Mouse (Mus musculus) olfactory bulb, adult 2 months (tissue): ENCODE data around the gene Ric8a. TPM values are rescaled to one million over a fixed set of nuclear protein-coding genes. Genes with fewer than 3 reads are reported as not detected.

Experiments used
- H3K27ac ChIP-seq: fragments of 200-500 bp; 2 replicates; pipeline ENCODE4 v1.5.1; 2012; ENCODE audit warnings: low read depth, low read length; ENCODE audit not compliant: insufficient read depth
- H3K4me1 ChIP-seq: fragments of 200-500 bp; 2 replicates; pipeline ENCODE4 v1.6.1; 2012; ENCODE audit warnings: low read length; ENCODE audit not compliant: control insufficient read depth, insufficient read depth
- H3K4me3 ChIP-seq: fragments of 200-500 bp; 2 replicates; pipeline ENCODE4 v1.5.1; 2012; ENCODE audit warnings: mild to moderate bottlenecking, low read depth, low read length, moderate library complexity; ENCODE audit not compliant: insufficient read depth
- CTCF ChIP-seq: fragments of 200-500 bp; IDR thresholded peaks from 2 replicates; pipeline ENCODE4 v1.5.1; 2012; ENCODE audit warnings: low read depth, mild to moderate bottlenecking, low read length, moderate library complexity; ENCODE audit not compliant: insufficient read depth
- POLR2A ChIP-seq: fragments of 200-500 bp; IDR thresholded peaks from 2 replicates; pipeline ENCODE4 v1.6.1; 2012; ENCODE audit warnings: mild to moderate bottlenecking, low read depth, low read length, moderate library complexity; ENCODE audit not compliant: insufficient read depth
- WGBS: fragments of 180-500 bp; shearing (Covaris S2); methylation state at CpG from one replicate; pipeline ENCODE4 v1.1.7; 2018; 5-methylcytosine and 5-hydroxymethylcytosine counted together
- polyA plus RNA-seq: library from polyadenylated mRNA; stranded (reverse); fragments of >200 nt; gene quantifications from 2 replicates; pipeline ENCODE4 v1.2.4, GENCODE M21; 2012; ENCODE audit warnings: low replicate concordance; ENCODE audit not compliant: missing spikeins, insufficient read depth, insufficient read length

The Ric8a gene
- polyA plus RNA-seq, 1 experiment, result not detected

DNA sequence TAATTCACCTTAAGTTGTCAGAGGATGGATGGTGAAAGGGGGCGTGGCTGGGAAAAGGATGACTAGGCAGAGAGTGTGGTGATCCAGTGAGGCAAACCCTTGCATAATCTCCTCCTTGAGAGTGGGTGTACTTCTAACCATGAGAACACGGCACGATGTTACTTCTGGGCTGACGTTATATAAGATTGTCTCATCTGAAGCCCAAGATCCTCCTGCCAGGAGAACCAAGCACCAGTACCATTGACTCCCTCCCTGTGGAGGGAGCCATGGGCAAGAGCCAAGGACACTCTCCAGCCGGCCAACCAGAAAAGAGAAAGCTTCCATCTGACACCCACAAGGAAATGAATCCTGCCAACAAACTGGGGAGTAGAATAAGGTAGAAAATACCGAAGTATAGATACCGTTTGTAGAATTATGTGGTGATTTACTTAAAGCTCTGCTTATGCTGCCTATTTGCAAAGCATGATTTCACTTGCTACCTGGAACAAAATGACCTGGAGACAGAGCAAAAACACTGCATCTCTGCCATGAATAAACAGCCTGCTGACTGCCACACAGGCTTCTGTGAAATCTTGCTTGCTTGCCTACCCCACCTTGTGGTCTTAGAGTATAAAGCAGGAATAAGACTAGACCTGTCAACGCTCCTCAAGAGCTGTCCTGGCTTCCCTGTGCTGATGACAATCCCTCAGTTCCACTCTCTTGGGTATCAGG is 28.4 kb upstream of the Ric8a start:
- WGBS, result 17% methylated on average over 8 of the region's 8 CpGs
- H3K4me1 ChIP-seq, result peaks cover 2% of the 10 kb centered on the region; the same call in 1 of the 2 replicates
- no peak for TF ChIP-seq POLR2A
- no peak for TF ChIP-seq CTCF
- no peak overlapping the region for H3K4me3 ChIP-seq
- peak overlapping the region; percentile 75 for H3K27ac ChIP-seq

GRCm38 (mm10) chr7:140831447-140831846 is 25.3 kb upstream of the Ric8a start:
- TF ChIP-seq CTCF (no peak), POLR2A (no peak)
- Histone ChIP-seq H3K4me3 (no peak overlapping the region), H3K27ac (no peak overlapping the region), H3K4me1 (peaks cover 2% of the 10 kb centered on the region; the same call in 1 of the 2 replicates)
- 77% methylated on average over 6 of the region's 6 CpGs for WGBS

DNA sequence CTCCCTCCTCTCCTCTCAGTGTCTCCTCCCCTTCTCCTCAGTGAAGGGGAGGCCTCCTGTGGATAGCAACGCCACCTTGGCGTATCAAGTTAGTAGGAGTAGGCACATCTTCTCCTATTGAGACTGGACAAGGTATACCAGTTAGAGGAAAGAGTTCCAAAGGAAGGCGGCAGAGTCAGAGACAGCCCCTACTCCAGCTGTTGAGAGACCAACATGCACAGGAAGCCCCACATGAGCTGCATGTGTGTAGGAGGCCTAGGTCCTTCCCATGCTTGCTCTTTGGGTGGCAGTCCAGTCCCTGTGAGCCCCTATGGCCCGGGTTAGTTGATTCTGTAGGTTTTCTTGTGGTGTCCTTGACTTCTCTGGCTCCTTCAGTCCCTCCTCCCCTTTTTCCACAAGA is 23.4 kb upstream of the Ric8a start:
- no peak overlapping the region for H3K4me3 ChIP-seq
- H3K4me1 ChIP-seq, result peaks cover under 1% of the 10 kb centered on the region; the same call in 1 of the 2 replicates
- 86% methylated on average over 4 of the region's 4 CpGs for WGBS
- H3K27ac ChIP-seq, result no peak overlapping the region
- TF ChIP-seq POLR2A, result no peak
- no peak for TF ChIP-seq CTCF

DNA sequence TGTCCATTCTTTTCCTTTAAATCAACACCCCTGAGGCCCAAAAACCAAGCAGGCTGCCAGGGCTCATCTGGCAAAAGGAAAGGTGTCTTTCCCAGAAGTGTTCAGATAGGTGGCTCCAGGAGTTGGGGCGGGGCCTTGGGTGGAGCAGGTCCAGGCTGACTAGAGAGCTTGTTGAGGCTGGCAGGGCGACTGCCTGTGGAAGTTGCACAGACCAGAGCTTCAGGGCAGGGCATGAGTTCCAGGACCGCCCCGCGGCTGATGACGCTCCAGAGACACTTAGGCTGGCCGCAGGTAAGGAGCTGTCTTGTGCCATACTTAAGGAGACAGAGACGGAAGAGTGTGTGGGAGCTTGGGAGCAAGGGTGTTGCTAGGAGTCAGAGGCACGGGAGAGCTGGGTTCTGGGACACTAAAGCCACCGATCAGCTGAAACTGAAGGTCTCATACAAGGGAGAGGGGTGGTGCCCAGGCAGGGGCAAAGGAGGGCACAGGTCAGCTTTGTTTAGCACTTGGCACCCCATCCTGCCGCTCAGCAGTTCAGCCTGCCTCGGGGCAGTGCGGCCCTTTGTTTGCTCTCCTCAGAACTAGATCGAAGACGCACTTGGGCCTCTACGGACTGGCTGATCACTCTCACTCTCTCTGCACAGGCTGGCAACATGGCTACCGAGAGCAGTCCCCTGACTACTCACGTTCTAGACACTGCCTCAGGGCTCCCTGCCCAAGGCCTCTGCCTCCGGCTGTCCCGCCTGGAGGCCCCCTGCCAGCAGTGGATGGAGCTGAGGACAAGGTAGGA is 21.6 kb upstream of the Ric8a start, which contains the start of gene Urah:
Gene Urah (plus strand): TSS at position 51 of the 790 bp plus-strand sequence.
- WGBS, result 53% methylated on average over 20 of the region's 20 CpGs
- Histone ChIP-seq H3K4me1 (no peaks in the 10 kb centered on the region), H3K4me3 (no peak within 1 kb of the TSS), H3K27ac (no peak within 1 kb of the TSS)
- TF ChIP-seq CTCF (no peak), POLR2A (no peak)

- Histone ChIP-seq H3K4me1 (no peaks in the 10 kb centered on the region), H3K27ac (no peak overlapping the region), H3K4me3 (no peak overlapping the region)
- no peak for TF ChIP-seq CTCF
- no peak for TF ChIP-seq POLR2A
- 78% methylated on average over 2 of the region's 2 CpGs for WGBS
Measured at GRCm38 (mm10) chr7:140835758-140836087, 21.0 kb upstream of the Ric8a start.

DNA sequence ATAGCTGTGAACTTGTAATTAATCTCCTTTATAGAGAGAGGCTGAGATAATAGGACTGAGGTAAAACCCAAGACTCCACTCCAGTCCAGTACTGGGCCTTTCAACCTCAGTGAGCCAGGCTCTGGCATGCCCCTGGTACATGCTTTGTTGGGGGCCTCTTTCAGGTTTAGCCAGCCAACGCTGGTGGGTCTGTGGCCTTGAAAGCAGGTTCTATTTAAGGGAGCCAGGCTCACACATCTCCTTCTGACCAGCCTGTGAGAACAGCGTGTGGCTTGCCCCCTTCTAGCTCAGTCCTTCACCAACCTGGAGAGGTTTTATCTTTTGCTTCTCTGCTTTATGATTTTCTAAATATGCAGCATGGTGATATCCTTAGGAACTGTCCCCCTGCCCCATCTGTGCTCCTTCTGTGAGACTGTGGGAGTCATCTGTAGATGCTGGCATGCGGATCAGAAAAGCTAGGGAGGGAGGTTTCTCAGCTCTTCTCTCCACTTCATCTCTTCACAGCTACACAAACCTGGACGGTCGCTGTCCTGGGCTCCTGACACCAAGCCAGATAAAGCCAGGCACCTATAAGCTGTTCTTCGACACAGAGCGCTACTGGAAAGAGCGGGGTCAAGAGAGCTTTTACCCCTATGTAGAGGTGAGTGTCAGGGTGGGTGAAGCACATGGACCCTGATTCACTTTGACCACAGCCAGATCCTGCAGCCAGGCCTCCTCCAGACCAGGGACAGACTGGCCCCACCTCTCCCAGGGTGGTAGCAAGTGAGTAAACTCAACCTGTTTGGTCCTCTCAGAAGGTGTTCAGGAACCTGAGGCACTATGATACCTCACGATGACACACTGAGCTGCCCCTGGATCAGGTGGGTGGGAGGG is 20.3 kb upstream of the Ric8a start:
- no peak for TF ChIP-seq CTCF
- no peak for TF ChIP-seq POLR2A
- Histone ChIP-seq H3K4me1 (no peaks in the 10 kb centered on the region), H3K4me3 (no peak overlapping the region), H3K27ac (no peak overlapping the region)
- 79% methylated on average over 9 of the region's 9 CpGs for WGBS

- Histone ChIP-seq H3K27ac (no peak overlapping the region), H3K4me3 (no peak overlapping the region), H3K4me1 (no peaks in the 10 kb centered on the region)
- 65% methylated on average over 5 of the region's 5 CpGs for WGBS
- TF ChIP-seq CTCF (no peak), POLR2A (no peak)
Measured at GRCm38 (mm10) chr7:140839556-140839955, 17.2 kb upstream of the Ric8a start.

- Histone ChIP-seq H3K27ac (no peak overlapping the region), H3K4me3 (no peak overlapping the region), H3K4me1 (no peaks in the 10 kb centered on the region; the same call in 1 of the 2 replicates)
- no peak for TF ChIP-seq POLR2A
- TF ChIP-seq CTCF, result no peak
- 49% methylated on average over 19 of the region's 19 CpGs for WGBS
Measured at GRCm38 (mm10) chr7:140840750-140841735, 15.7 kb upstream of the Ric8a start.
